Mouse (Mus musculus) CH12F3 (cell line): ENCODE measurements around the gene Bmpr2.
"Not testable (repeated sequence)": the region's sequence is repeated elsewhere in the genome, so short reads cannot be mapped to it uniquely, and the experiment has no call there.

Experiments
- in situ Hi-C: fragments of 300-500 bp; cut with MboI; formaldehyde crosslinking; loops from 2 replicates; pipeline ENCODE4 v1.14.3; 2020; ENCODE audit warnings: low sequenced_read_pairs

Bmpr2 gene

GRCm38 (mm10) chr1:59763164-59763768 lies at the start of gene Bmpr2:
TSS of gene Bmpr2 (plus strand) at chr1:59763400.
- in situ Hi-C loops, result no loop called here

- in situ Hi-C loops, result no loop called here
These were observed 43.3 kb upstream of the Bmpr2 start for GRCm38 (mm10) chr1:59719900-59720299.

- in situ Hi-C loops, result no loop called here
These were observed 37.5 kb upstream of the Bmpr2 start for GRCm38 (mm10) chr1:59725661-59726060.

GRCm38 (mm10) chr1:59730106-59730505 lies 33.1 kb upstream of the Bmpr2 start:
- in situ Hi-C loops, result no loop called here

GRCm38 (mm10) chr1:59730737-59731136 lies 32.5 kb upstream of the Bmpr2 start:
- in situ Hi-C loops, result no loop called here

- in situ Hi-C loops, result no loop called here
These were observed 29.1 kb upstream of the Bmpr2 start for GRCm38 (mm10) chr1:59734076-59734475.

GRCm38 (mm10) chr1:59738768-59739414 lies 24.3 kb upstream of the Bmpr2 start:
- in situ Hi-C loops, result no loop called here

- in situ Hi-C loops, result no loop called here
These were observed 23.4 kb upstream of the Bmpr2 start for GRCm38 (mm10) chr1:59739577-59740354.

GRCm38 (mm10) chr1:59749047-59749446 lies 14.2 kb upstream of the Bmpr2 start:
- in situ Hi-C loops, result no loop called here

GRCm38 (mm10) chr1:59749724-59750123 lies 13.5 kb upstream of the Bmpr2 start:
- in situ Hi-C loops, result not testable (repeated sequence)

GRCm38 (mm10) chr1:59755298-59755697 lies 7.9 kb upstream of the Bmpr2 start:
- in situ Hi-C loops, result no loop called here

GRCm38 (mm10) chr1:59758325-59758724 lies 4.9 kb upstream of the Bmpr2 start:
- in situ Hi-C loops, result no loop called here

- in situ Hi-C loops, result no loop called here
These were observed 992 bp upstream of the Bmpr2 start for GRCm38 (mm10) chr1:59762208-59762607.

- in situ Hi-C loops, result no loop called here
These were observed 493 bp upstream of the Bmpr2 start for GRCm38 (mm10) chr1:59762651-59763163.

GRCm38 (mm10) chr1:59763781-59764251 lies 616 bp downstream of the Bmpr2 start:
- in situ Hi-C loops, result no loop called here

- in situ Hi-C loops, result no loop called here
These were observed 1.3 kb downstream of the Bmpr2 start for GRCm38 (mm10) chr1:59764407-59764971.

- in situ Hi-C loops, result no loop called here
These were observed 2.1 kb downstream of the Bmpr2 start for GRCm38 (mm10) chr1:59765279-59765678.

- in situ Hi-C loops, result no loop called here
These were observed 3.4 kb downstream of the Bmpr2 start for GRCm38 (mm10) chr1:59766626-59767025.

GRCm38 (mm10) chr1:59771871-59772270 lies 8.7 kb downstream of the Bmpr2 start:
- in situ Hi-C loops, result no loop called here

- in situ Hi-C loops, result no loop called here
These were observed 17.9 kb downstream of the Bmpr2 start for GRCm38 (mm10) chr1:59781080-59781479.

GRCm38 (mm10) chr1:59788975-59789374 lies 25.8 kb downstream of the Bmpr2 start:
- in situ Hi-C loops, result no loop called here
